Mouse (Mus musculus) testis, adult 10 weeks (tissue): Measurements from ENCODE around the gene Kansl3. TPM values are rescaled to one million over a fixed set of nuclear protein-coding genes. Genes with fewer than 3 reads are reported as not detected.

Experiments
- polyA plus RNA-seq: library from polyadenylated mRNA; stranded (reverse); fragments of 350-450 nt; fragmentation: Illumina TruSeq; extraction: RNeasy Lipid Tissue Mini Kit (QIAGEN cat#74804); gene quantifications from one replicate; pipeline ENCODE4 v1.2.3, GENCODE M21; 2014; ENCODE audit warnings: low read depth, low replicate concordance

Kansl3 gene
- 32.8 TPM for polyA plus RNA-seq

GRCm38 (mm10) chr1:36368969-36369645 is at the start of gene Kansl3:
TSS of gene Kansl3 (minus strand) at chr1:36369181.

GRCm38 (mm10) chr1:36371934-36372845 is 3.2 kb upstream of the Kansl3 start, which contains the start of gene Fer1l5:
TSS of gene Fer1l5 (plus strand) at chr1:36372291.

DNA sequence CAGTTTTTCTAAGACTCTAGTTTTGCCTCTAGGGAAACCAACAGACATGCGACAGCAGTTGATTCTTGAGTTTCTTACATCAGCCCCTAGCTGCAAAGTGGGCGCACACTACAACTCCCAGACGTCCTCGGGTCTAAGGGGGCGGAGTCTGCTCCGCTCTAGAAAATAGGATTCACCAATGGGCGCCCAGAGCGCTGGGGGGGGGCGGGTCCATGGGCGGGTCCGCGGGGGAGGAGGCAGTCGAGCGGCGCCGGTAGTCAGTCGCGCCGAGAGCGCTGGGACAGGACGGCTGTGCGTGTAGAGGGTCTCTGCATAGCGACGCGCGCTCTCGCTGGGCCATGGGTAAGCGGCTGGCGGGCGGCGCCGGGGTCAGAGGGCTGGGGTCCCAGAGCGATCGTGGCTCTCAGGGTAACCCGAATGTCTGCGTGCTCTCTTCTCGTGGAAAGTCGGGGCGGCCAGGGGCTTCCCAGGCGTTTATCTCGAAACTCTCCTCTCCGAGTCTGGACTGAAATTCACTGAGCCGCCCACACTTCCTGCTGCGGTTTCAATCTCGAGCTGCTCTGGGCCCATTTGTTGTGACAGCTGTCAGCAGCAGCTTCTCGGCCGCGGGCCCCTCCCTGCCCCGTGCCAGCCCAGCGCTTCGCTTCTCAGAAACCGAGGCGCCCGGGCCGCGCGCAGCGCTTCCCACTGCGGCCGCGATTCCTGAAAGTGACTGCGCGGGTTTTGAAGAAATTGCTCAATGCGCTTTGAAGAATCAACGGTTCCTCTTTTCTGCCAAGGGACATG is 61.3 kb downstream of the Kansl3 start, which contains the start of gene Arid5a:
TSS of gene Arid5a (plus strand) at position 239 of the 786 bp plus-strand sequence.

Other genes with a start within 250 kb of the Kansl3 start
- gene Uggt1, start 124.5 kb downstream of the Kansl3 start, polyA plus RNA-seq = 24.1 TPM
- gene Neurl3, start 94.5 kb downstream of the Kansl3 start, polyA plus RNA-seq = 0.25 TPM
- gene Arid5a, start 61.4 kb downstream of the Kansl3 start, polyA plus RNA-seq = 0.21 TPM
- 30.1 TPM for gene Fer1l5, start 3.1 kb upstream of the Kansl3 start, polyA plus RNA-seq
- 7.0 TPM for gene Lman2l, start 76.1 kb upstream of the Kansl3 start, polyA plus RNA-seq
- 6.3 TPM for gene Cnnm4, start 102.4 kb upstream of the Kansl3 start, polyA plus RNA-seq
- gene Cnnm3, start 142.7 kb upstream of the Kansl3 start, polyA plus RNA-seq = 2.0 TPM
- 2.9 TPM for gene Ankrd23, start 167.7 kb upstream of the Kansl3 start, polyA plus RNA-seq
- 0.29 TPM for gene Gm42417, start 170.2 kb upstream of the Kansl3 start, polyA plus RNA-seq
- 2.6 TPM for gene Ankrd39, start 178.3 kb upstream of the Kansl3 start, polyA plus RNA-seq
- gene Sema4c, start 189.2 kb upstream of the Kansl3 start, polyA plus RNA-seq = 0.67 TPM